Mouse (Mus musculus): ENCODE measurements at regions not wholly inside any gene's neighbourhood (a gene's known extent, or its start where the extent isn't known, plus 50 kb on each side); places are given as distances from the start of the nearest gene placed in this dataset.
A peak's percentile ranks its signal among the peaks of the same experiment; 100 is the strongest.

DNA sequence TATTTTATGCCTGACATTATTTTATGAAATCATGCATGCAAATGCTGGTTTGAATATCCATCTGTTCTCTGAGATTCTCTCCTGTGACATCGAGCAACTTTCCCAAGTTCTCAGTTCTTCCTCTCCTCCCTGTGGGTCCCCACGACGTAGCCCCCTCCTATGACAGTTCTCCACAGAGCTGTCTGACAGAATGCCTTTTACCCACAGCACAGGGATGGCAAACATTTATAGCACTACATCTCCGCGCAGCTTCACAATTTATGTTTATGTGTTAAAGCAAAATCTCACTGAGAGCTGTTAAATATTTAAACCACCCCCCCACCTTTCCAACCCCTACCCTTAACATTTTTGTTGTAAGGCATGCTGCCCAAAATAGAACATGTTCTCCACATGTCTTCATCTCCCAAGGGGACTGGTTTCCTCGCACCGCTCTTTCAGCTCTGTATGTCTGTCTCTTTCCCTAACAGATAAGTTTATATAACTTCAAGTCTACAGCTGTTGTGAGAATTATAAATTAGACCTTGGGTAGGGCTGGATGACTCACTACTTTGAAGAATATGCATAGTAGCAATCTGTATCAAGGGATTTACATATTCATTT lies 63.5 kb upstream of the Ndst3 start:
- no peak for DNase-seq

DNA sequence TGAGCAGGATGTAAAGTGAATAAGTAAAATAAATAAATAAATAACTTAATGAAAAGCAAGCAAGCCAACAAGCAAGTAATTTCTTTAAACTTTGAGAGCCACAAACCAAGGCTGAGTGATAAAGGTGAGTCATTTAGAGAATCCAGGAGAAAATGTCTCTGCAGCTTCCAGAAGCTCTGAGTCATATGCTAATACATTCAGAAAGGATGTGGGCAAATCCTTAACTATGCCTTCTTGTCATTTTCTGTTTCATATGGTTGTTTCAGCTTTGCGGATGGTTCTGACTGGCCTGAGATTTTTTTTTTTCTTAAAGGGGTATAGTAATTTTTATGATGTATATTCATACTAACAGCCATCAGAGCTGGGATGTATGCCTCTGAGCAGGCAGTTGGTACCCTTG lies 64.3 kb upstream of the Ndst3 start:
- no peak for DNase-seq

DNA sequence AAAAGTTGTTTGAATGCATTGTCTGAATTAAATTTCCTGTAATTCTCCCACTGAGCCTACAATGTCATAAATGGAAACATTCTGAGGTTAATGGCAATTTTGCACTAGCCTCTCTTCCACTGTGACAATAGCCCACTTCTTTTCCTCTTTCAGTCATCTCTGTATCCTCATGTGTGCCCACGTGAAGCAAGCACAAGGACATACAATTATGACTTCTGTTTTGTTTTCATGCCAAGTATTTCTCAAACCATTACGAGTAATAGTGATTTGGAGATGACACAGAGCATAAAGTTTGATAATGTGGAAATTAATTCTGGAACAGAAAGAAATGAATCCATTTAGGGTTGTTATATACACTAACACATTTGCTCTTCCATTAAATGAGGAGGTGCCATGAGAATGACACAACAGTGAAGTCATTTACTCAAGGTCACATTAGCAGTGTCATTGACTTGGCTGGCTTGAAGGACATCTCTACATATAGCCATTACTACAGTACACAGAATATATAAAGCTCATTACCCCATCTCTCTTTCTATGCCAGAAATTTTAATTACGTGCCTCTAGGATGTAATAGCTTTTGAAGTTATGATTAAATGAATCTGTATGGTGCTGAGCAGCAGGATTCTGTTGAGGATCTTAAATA lies 75.4 kb upstream of the Ndst3 start:
- DNase-seq: peak; percentile 19

GRCm38 (mm10) chr3:123766557-123766913 lies 75.9 kb upstream of the Ndst3 start:
- no peak for DNase-seq

GRCm38 (mm10) chr3:123780507-123780906 lies 89.9 kb upstream of the Ndst3 start:
- DNase-seq: peak; percentile 29

DNA sequence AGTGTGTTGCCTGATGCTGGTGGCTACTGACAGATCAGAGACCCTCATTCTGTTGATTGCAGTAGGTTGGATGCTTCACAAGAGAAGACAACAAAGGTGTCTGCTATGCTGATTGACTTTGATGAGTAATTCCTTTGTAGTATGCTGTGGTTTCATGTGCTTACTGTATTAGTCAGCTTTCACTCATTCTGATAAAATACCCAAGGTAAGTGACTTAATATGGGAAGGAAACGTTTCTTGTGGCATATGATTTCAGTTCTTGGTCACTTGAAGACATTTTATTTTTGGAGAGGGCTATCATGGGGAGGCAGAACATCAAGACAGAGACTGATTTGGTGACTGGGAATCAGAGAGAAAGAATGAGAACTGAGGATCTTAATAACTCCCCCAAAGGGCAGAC lies 90.9 kb upstream of the Ndst3 start:
- no peak for DNase-seq

DNA sequence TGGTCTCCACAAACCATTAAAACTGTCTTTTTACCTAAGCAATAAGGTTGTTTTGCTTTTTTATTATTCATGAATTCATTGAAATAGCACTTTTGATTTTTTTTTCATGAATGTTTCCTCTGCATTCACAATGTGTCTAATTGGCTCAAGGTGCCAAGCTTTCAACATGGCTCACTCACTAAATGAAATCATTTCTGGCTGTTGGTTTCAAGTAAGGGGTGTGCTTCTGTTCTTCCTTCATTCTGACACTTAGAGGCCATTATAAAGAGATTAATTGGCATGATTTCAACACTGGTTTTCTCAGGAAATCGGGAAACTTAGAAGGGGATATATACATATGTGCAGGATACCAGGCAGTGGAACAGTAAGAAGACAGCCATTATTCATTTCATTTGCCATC lies 93.5 kb upstream of the Ndst3 start:
- DNase-seq: no peak

DNA sequence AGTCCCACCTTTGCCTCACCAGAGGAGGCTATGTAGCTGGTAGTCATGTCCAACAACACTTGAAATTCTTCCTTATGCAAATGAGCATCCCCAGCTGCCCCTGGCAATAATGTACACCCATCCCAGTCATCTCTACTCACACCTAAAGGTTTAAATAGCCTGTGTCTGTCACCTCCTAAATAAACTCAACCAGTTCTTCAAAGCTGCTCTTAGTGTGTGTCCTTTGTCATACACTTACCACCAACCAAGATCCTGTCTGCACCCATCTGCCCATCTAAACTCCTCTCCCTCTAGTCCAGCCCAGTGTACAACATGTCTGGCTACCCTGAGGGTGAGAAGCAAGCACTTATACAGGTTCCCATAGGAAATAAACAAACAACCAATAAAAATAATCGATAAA lies 103.4 kb upstream of the Ndst3 start:
- no peak for DNase-seq

DNA sequence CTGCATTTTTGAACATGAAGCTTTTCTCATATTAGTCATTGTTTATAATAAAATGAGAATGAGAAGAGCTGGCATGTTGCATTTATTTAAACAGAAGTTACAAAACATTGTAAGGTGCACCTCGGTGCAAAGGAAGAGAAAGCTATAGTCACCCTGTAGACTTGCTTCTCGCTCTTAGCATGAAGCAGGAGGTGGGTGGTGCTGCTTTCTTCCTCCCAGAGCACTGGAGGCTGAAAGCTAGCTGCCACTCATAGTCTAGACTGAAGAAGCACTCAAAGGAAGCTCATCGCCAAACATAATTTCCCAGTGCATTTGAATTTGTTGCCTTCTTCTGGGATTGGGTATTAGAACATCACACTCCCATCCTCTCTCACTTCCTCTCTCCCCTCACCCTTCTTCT lies 114.7 kb upstream of the Ndst3 start:
- DNase-seq: no peak

GRCm38 (mm10) chr3:123806050-123806449 lies 115.4 kb upstream of the Ndst3 start:
- peak; percentile 9 for DNase-seq

DNA sequence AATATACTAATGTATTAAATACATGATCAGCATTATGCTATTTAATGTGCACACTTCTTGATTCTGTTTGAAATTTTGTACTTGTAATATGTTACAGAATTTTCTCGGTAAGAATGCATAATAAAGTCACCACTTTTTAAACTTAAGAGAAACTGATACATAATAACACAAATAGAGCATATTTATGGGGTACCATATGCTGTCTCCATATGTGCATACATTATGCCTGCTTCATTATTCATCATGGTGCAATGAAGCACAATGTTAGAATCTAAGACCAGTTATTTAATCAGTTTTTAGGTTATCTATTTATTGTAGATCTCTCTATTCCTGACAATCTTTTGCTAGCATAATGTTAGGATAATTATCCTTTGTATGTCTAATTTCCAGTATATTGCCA lies 115.9 kb upstream of the Ndst3 start:
- no peak for DNase-seq

DNA sequence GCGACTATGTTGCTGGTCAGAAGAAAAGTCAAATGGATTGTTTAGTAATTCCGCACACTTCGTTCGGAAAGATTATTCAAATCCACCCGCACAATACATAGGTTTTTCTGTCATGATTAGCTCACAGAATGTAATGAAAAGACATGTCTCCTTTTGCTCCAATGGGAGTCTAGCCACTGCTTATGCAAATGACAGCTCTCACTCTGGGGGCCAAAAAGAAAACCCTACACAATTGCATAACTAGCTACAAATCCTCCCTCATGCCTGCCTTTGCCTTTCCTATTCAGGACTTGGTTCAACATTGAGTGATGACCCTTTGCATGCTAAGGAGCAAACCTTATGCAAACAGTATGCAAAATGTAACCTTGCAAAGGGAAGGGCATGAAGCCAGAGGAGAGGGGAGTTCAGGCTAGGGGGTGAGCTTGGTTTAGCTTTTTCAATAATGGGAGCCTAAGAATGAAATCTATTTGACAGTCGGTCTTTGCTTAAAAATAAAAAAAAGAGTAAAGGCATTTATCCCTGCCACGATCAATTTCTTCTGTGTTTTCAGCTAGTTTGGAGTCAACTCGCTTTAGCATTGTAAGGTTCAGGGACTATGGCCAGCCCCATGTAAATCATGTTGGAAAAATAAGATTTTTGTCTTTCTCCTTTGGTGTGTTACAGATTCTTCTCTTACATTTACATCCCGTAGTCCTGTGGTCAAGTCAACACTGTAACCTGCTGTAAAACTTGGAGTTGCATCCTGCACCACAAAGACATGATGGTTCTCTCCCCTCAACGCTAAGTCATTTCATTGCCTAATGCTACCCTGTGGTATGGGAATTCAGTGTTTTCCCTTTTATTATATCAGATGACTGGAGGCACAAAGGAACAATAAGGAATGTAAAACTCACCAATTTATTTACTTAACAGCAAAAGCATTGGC lies 119.6 kb upstream of the Ndst3 start:
- no peak for DNase-seq

- DNase-seq: no peak
These were observed 120.4 kb upstream of the Ndst3 start for GRCm38 (mm10) chr3:123810943-123811499.

GRCm38 (mm10) chr3:123828790-123829189 lies 138.1 kb upstream of the Ndst3 start:
- no peak for DNase-seq

GRCm38 (mm10) chr3:123838385-123839170 lies 147.9 kb upstream of the Ndst3 start:
- no peak for DNase-seq

DNA sequence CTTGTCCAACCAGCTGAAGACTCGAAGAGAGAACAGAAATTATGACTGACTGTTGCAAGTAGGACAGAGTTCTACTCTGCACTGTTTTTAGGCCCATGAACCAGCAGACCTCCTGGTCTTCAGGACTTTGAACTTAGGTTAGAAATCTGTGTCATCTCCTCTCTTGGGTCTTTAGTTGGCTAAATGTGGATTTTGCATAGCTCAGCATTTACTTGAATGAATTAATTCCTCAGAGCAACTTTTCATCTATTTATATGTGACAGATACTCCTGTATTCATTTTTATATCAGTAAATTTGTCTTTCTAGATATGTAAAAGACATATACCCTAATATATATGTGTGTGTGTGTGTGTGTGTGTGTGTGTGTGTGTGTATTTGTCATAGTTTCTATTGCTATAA lies 155.9 kb upstream of the Ndst3 start:
- DNase-seq: no peak

DNA sequence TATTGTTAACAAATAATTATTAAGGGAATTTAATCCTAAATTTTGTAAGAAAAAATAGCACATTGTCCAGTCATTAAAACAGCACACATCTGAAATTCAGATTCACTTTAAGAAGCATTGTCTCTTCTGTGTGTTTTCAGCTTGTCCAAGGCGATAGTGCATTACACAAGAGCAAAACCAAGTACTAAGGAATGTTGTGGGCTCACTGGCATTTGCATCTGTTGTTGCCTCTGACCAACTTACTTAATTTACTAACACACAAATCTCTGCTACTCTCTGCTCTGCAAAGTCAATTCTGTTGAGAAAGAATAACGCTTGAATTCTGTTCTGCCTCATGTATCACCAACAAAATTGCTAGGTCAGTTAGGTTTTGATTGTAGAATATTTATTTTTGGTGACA lies 158.0 kb upstream of the Ndst3 start:
- DNase-seq: no peak

- no peak for DNase-seq
These were observed 162.2 kb upstream of the Ndst3 start for GRCm38 (mm10) chr3:123852889-123853288.

DNA sequence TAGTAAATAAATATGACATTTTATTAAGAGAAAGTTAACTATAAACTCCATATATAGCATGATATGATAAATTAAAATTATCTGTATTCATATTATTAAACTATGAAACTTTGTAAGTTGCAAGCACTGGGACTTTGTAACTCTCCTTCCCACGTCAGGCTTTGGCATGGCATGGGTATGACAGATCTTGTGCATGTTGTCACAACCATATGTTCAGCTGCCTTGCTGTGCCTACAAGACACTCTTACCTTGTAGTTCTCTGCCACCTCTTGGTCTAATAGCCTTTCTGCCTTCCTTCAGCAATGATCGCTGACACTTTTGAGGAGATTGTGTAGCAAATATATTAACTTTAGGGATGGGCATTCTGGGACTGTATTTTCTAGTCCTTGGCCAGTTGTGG lies 183.1 kb upstream of the Ndst3 start:
- DNase-seq: no peak

- no peak for DNase-seq
These were observed 203.0 kb upstream of the Ndst3 start for GRCm38 (mm10) chr3:123893691-123894090.

DNA sequence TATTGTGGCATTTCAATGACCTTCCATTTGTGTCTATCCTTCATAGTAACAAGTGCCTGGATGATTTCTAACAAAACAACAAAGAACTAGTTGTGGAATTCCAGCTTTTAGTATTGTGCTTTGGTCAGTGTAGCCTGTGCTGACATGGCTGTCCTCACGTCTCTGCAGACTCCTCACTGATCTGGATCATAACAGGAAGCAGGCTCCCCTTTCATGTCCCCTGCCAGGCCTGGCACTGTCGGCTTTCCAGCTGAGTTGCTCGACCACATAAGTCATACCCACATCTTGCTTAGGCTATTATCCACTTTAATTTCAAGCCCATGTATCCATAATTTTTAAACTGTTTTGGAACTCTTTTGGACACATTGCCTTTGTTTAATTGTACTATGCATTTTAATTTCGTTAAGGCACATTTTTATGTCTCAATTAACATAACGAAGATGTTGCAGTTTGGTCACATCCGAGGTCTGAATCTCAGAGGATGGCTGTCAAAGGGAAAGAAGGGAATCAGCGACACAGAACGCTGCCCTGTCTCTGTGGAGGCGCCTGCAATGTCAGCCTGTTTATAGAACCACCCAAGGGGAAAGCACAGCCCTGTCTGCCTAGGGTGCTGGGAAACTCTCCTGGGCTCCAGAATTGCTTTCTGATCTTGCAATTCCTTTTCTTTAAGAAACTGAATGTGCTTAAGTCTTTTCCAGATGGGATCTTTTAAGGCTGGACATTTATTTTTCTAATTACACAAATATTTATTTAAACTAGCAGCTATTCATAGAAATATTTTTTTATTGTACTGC lies 215.5 kb upstream of the Ndst3 start:
- DNase-seq: peak; percentile 3

DNA sequence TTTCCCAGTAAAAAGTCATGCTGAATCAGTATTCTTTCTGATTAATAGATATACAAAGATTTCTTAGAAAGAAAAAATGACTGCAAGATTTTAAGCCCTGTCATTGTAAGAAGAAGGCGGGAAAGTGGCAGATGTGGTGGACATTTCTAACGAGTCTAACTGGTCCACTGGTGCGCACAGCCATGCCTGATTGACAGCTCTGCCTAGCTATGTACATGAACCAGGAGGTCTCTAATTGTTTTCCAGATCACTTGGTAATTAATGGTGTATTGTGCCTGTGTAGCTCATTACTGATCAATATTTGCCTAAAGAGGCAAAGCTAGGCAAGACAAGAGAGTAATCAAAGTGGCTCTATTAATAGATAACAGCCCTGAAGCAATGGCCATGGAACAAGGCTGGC lies 227.5 kb upstream of the Ndst3 start:
- DNase-seq: no peak
